Mouse (Mus musculus) lung, postnatal 14 days (tissue): Measurements from ENCODE around the gene Setx.
A peak's percentile ranks its signal among the peaks of the same experiment; 100 is the strongest.

Source experiments
- DNase-seq: peaks from one replicate; pipeline ENCODE4 v3.0.0; 2021

Gene Setx

DNA sequence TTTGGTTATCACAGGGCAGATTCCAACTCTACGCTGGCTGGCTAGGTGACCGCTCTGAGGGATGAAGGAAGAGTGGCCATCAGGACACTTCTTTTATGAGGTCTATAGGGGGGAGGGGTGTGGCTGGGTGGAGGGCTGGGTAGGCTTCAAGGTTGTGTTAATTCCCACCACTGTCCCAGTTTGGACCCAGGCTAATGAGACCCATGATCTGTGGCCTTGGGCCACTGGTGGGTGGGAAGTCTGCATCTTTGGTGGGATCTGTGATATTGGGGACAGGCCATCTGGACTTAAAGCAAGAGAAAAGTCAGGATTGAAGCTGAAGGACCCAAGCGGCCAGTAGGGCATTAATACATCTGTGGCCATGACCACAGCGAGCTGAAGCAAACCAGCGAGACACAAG lies 94.8 kb downstream of the Setx start:
- DNase-seq: no peak

DNA sequence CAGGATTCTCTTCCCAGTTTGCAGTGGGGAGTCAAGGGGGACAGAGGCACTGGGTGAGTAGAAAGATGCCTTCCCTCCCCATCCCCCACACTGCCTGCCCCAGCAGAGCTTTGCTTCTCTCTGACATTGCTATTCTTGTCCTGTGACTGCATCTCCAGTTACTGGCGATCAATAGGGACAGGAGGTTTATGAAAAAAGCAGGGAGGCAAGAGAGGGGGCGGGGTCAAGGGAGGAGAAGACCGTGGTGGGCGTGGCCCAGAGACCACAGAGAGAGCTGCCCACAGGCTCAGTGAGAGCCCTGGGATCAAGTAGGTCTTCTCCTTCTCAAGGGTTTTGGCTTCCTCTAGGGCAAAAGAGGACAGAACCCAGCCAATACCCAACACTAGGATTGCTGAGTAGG lies 98.3 kb downstream of the Setx start:
- peak; percentile 15 for DNase-seq

DNA sequence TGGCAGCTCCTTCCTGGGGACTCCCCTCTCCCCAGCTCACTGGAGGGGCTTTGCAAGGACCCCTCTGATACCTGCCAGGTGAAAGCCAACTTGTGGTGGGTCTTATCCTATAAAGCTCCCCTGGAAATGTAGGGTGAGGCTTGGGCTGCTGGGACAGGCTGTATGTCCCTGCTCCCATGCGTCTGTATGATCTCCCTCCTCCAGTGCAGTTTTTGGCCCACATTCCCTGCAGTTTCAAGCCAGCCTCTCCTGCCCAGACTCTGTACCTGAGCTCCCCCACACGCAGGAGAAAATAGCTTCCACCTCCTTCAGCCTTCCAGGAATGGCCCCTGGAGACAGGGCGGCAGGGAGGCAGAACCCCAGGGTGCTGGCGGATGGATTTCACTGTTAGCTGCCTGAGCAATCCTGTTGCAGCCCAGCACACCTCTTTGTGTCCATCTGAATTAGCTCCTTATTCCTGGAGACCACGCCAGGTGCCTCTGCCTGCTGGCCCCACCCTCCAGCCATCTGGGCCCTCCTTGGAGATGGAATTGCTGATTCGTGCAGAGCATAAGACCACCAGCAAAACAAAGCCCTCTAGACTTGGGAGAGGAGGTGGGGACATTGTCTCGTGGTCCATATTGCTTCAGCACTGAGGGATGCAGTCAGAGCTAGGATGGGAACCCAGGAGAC lies 99.7 kb downstream of the Setx start:
- no peak for DNase-seq

DNA sequence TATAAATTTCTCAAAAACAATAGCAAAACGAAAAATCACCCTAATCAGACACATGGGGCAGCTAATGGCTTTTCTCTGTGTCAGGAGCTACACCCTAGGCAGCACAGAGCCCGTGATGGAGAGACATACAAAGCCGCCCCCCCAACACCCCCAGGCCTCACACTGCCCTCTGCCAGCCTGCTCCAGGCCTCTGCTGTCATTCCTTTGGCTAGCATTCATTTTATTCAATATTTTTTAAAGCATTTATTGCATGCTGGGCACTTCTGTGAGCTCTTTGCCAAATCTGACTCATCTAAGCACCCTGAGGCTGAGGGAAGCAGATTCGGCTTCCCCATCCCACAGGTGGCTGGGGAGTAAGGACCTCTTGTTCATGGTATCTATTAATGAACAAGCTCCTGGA lies 102.7 kb downstream of the Setx start:
- no peak for DNase-seq

DNA sequence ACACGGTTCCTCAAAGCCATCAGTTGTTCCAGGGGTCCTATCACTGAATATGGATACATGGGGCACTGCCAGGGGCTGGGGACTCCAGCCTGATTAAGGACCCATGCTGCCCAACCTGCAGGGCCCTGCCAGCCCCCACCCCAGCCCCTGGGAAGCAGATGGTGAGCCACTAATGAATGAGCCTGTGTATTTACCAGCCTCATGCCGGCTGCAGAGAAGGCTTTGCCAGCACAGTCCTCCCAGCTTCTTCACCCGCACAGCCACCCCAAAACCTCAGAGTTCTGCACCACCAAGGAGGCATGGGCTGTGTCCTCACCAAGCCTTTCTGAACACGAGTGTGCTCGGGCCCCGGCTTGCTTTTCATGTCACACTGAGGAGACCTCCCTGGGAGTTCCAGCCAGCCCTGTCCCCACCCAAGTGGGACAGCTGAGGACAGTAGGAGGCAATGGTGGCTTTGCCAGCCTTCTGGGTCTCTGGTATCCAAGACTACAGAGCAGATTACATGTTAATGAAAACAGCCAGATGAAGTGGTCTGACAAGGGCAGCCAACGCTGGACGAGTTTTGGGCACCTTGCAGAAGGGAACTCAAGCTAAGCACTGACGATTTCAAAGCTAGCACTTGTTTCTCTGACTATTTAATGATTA lies 106.3 kb downstream of the Setx start:
- DNase-seq: no peak
